Mouse (Mus musculus): Measurements from ENCODE around the gene Fbxl15. TPM values are rescaled to one million over a fixed set of nuclear protein-coding genes. Genes with fewer than 3 reads are reported as not detected.
A peak's percentile ranks its signal among the peaks of the same experiment; 100 is the strongest.

Gene Fbxl15
- polyA plus RNA-seq, 1 experiment: 3.9 TPM

DNA sequence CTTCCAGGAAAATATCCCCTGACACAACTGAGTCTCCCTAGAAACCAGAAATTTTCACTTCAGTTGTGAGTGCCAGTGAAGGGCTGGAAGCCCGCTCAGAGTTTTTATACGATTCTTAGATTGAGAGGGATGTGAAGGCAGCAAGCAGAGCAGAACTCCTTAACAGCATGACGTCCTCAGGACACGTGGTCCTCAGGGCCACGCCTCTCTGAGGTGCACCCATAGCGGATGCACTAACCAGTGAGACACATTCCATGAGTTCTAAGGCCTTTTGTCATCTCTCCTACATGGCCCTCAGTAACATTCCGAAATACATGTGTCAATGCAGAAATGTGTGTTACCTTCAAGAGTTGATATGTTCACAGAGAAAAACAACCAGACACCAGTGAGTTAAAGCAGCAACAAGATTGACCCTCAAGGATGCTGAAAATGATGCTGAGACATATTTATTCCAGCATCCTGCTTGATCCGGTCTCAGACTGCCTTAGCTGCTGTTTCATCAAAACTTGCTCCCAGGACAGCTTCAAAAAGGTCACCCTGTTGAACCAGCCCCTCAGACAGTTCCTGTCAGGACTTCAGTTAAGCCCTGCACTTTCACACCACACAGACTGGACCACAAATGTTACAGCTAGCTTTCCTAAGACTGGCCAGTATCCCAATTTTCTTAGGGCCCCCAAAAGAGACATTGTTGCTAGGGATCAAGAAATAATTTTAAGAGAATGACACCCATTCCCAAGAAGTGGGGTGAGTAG lies 27.5 kb upstream of the Fbxl15 start:
- H3K4me3 ChIP-seq (ENCODE audit: insufficient read depth, low read length): no peak overlapping the region
- H3K27ac ChIP-seq (ENCODE audit: insufficient read depth, low read length): no peak overlapping the region
- peaks cover 6% of the 10 kb centered on the region for H3K4me1 ChIP-seq (ENCODE audit: control insufficient read depth, insufficient read depth, low read length)
- TF ChIP-seq CTCF (IDR thresholded peaks at IDR 0.05; ENCODE audit: borderline replicate concordance, insufficient read depth, low read length): no peak
- TF ChIP-seq POLR2A (IDR thresholded peaks at IDR 0.05; ENCODE audit: low read depth, low read length): no peak

DNA sequence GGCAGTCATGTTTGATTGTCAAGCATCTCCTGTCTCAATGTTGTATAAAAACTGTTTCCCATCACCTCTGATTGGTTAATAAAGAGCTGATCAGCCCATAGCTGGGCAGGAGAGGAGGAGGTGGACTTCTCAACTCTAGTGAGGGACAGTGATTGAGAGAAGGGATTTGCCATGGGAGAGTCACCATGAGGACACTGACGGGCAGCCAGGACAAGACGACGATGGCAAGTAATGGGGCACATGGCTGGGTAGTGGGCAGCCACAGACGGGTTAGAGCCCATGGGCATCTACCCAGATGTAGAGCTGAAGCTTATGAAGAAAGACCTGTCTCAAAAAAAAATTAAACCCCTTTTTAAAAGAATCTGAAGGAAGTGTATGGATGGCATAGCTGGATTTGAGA lies 25.4 kb upstream of the Fbxl15 start:
- Histone ChIP-seq H3K4me1 (ENCODE audit: control insufficient read depth, insufficient read depth, low read length) (peaks cover 6% of the 10 kb centered on the region), H3K27ac (ENCODE audit: insufficient read depth, low read length) (no peak overlapping the region), H3K4me3 (ENCODE audit: insufficient read depth, low read length) (no peak overlapping the region)
- TF ChIP-seq POLR2A (IDR thresholded peaks at IDR 0.05; ENCODE audit: low read depth, low read length) (no peak), CTCF (IDR thresholded peaks at IDR 0.05; ENCODE audit: borderline replicate concordance, insufficient read depth, low read length) (no peak)

DNA sequence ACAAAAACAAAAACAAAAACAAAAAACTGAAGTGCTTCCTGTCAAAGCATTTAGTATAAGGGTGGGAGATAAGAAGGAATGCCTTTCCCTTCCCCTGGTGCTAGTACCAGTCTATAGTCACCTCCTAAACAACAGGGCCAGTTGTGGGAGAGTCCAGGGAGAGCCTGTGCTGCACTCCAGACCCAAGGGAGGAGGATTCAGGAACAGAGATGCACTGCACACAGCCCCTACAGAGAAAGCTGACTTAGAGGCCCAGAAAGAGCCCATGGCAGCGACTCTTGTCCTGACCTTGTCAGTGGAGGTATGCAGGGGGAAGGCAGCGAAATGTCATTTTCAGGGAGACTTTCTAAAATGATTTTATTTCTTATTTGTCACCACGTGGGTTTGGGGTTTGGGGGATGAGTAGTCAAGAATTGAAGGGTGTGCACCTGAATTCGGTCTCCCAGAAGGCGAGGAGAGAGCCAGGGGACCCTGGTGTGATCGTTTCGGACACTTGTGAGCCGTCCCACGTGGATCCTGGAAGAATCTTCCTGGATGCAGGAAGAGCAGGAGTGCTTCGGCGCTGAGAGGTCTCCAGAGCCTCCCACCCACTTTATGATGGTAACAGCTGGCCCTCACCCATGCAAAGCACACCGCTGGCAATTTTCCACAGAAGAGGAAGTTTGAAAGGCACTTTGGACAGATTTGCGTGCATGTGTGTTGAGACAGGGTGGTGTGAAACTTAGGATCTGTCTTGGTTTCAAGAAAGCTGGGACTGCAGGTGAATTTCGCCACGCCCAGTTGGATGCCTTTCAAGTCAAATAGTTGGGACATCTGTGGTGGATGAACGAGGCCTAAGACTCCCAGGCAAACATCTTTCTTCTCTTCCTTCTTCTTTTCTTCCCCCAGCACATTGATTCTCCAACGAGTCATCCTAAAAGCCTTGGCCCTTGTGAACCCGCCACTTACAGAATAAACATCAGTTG lies 24.5 kb upstream of the Fbxl15 start:
- TF ChIP-seq CTCF (IDR thresholded peaks at IDR 0.05; ENCODE audit: borderline replicate concordance, insufficient read depth, low read length) (no peak), POLR2A (IDR thresholded peaks at IDR 0.05; ENCODE audit: low read depth, low read length) (no peak)
- H3K27ac ChIP-seq (ENCODE audit: insufficient read depth, low read length): no peak overlapping the region
- peak overlapping the region; percentile 74 for H3K4me3 ChIP-seq (ENCODE audit: insufficient read depth, low read length)
- peaks cover 6% of the 10 kb centered on the region for H3K4me1 ChIP-seq (ENCODE audit: control insufficient read depth, insufficient read depth, low read length)

DNA sequence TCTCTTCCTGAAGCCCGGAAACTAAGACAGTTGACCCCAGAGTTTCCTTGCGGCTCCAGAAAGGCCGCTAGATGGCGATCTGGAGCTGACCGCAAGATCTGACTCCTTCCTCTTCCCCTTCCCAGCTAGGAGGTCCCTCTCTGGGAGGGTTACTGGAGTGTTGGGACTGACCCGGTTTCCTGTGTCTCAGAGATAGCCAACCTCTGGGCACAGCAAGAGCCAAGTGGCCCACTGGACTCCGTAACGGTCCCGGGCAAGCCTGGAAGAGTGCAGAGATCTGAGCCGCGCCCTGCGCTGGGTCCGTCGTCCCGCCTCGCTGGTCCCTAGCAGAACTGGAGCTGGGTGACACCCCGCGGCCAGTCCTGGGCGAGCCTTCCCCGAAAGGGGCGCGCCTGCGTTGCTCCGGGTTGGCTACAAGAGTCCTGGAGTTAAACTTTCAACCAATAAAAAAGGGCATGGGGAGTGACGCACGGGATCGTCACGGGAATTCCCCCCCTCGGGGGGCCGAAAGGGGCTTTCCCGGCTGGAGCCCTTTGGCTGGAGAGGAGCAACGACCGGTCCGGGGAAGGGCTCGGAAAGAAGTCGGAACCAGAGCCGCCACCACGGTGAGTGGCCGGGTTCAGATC lies 23.7 kb upstream of the Fbxl15 start, which contains the start of gene Nfkb2:
TSS of gene Nfkb2 (plus strand) at position 105 of the 626 bp plus-strand sequence.
- H3K27ac ChIP-seq (ENCODE audit: insufficient read depth, low read length): peak within 1 kb of the TSS; percentile 67
- peaks cover 6% of the 10 kb centered on the region for H3K4me1 ChIP-seq (ENCODE audit: control insufficient read depth, insufficient read depth, low read length)
- H3K4me3 ChIP-seq (ENCODE audit: insufficient read depth, low read length): peak within 1 kb of the TSS; percentile 74
- TF ChIP-seq POLR2A (IDR thresholded peaks at IDR 0.05; ENCODE audit: low read depth, low read length): peak; percentile 91
- peak; percentile 52; the same call in 1 of the 2 replicates for TF ChIP-seq CTCF (IDR thresholded peaks at IDR 0.05; ENCODE audit: borderline replicate concordance, insufficient read depth, low read length)

DNA sequence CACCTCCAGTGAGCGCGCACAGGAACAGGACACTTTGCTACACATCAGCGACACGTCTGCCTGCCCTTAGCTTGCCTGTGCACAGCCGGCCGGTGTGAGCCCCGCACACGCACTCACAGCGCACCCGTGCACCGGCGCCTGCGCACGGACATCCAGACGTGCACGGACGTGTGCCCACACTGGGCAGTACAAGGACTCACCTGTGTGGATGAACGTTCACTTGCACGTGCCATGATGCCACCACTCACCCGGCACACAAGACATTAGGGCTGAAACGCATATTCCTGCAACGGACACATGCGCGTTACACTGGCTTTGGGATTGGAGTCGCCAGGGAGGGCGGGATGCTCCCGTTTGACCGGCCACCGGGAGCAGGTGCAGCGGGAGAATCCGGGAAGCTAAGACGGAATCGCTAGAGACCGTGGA lies 23.1 kb upstream of the Fbxl15 start:
- Histone ChIP-seq H3K27ac (ENCODE audit: insufficient read depth, low read length) (peak overlapping the region; percentile 29), H3K4me1 (ENCODE audit: control insufficient read depth, insufficient read depth, low read length) (peaks cover 6% of the 10 kb centered on the region)

DNA sequence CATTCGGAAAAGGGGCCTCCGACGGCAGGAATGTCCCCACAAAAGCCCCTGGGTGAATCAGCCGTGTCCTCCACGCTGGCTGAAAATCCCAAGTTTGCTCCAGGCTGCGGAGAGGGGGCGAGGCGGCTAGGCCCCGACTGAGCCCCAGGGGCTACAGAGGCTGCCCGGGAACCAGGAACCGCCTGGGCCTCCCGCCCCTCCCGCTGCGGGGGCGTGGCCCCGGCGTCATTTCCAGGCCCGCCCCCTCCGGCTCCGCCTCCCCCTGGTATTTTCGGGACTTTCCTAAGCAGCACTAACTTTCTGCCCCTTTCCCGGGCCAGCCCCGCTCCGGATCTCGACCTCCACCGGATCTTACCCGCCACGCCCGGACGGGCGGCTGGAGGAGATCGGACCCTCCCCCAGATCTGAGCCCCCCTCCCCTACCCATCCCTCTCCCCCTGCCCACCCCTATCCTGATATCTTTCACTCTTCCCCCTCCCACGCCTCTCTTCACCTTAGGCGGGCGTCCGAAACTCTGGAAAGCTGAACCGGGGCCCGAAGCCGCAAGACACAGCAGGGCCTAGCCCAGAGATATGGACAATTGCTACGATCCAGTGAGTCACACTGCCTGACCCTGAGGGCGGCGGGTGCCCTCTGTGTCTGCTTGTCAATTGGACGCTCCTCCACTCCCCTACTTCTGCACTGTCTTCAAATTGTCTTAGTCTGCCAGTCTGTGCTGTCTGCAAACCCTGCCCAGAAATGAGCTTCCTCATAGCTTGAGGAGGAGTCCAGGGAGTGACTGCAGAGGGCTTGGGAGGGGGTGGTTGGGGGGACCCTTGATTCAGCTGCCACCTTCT lies 22.3 kb upstream of the Fbxl15 start:
- peak; percentile 78 for TF ChIP-seq POLR2A (IDR thresholded peaks at IDR 0.05; ENCODE audit: low read depth, low read length)
- no peak for TF ChIP-seq CTCF (IDR thresholded peaks at IDR 0.05; ENCODE audit: borderline replicate concordance, insufficient read depth, low read length)
- peaks cover 4% of the 10 kb centered on the region; the same call in 1 of the 2 replicates for H3K4me1 ChIP-seq (ENCODE audit: control insufficient read depth, insufficient read depth, low read length)
- H3K27ac ChIP-seq (ENCODE audit: insufficient read depth, low read length): peak overlapping the region; percentile 29
- H3K4me3 ChIP-seq (ENCODE audit: insufficient read depth, low read length): peak overlapping the region; percentile 74

More for the DNA sequence above, 23.1 kb upstream of the Fbxl15 start:
- TF ChIP-seq POLR2A (IDR thresholded peaks at IDR 0.05; ENCODE audit: low read depth, low read length): no peak; the same call in 1 of the 2 replicates
- TF ChIP-seq CTCF (IDR thresholded peaks at IDR 0.05; ENCODE audit: borderline replicate concordance, insufficient read depth, low read length): no peak
- peak overlapping the region; percentile 74 for H3K4me3 ChIP-seq (ENCODE audit: insufficient read depth, low read length)

DNA sequence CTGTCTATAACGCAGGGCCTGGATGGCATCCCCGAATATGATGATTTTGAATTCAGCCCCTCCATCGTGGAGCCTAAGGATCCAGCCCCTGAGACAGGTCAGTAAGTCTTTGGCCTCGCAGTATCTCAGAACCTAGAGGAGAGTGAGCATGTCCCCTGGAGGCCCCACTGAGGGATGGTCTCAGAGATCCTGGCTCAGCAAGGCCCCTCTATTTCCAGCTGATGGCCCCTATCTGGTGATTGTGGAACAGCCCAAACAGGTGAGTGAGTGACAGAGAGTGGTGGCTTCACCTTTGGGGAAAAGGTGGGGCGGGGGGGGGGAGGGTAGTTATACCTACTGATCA lies 21.7 kb upstream of the Fbxl15 start:
- Histone ChIP-seq H3K4me3 (ENCODE audit: insufficient read depth, low read length) (peak overlapping the region; percentile 74), H3K27ac (ENCODE audit: insufficient read depth, low read length) (0 out of 2 replicates have a peak overlapping the region, but pooled peaks have one; percentile 21), H3K4me1 (ENCODE audit: control insufficient read depth, insufficient read depth, low read length) (peaks cover 4% of the 10 kb centered on the region; the same call in 1 of the 2 replicates)
- no peak for TF ChIP-seq CTCF (IDR thresholded peaks at IDR 0.05; ENCODE audit: borderline replicate concordance, insufficient read depth, low read length)
- TF ChIP-seq POLR2A (IDR thresholded peaks at IDR 0.05; ENCODE audit: low read depth, low read length): no peak

DNA sequence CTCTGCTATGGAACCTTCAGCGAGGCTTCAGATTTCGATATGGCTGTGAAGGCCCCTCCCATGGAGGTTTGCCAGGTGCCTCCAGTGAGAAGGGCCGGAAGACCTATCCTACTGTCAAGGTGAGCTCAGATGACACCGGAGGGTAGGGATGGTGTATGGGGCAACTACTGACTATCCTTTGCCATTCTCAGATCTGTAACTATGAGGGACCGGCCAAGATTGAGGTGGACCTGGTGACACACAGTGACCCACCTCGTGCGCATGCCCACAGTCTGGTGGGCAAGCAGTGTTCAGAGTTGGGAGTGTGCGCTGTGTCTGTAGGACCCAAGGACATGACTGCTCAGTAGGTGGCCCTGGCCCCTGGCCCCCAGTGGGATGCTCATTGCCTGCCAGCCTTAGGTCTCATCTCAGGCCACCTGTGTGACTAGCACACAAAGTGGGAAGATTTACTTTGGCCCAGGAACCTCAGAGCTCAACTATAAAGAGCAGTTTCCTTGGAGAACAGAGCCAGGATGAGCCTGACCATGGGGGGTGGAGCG lies 21.2 kb upstream of the Fbxl15 start:
- TF ChIP-seq CTCF (IDR thresholded peaks at IDR 0.05; ENCODE audit: borderline replicate concordance, insufficient read depth, low read length) (no peak), POLR2A (IDR thresholded peaks at IDR 0.05; ENCODE audit: low read depth, low read length) (no peak)
- Histone ChIP-seq H3K27ac (ENCODE audit: insufficient read depth, low read length) (no peak overlapping the region), H3K4me3 (ENCODE audit: insufficient read depth, low read length) (no peak overlapping the region), H3K4me1 (ENCODE audit: control insufficient read depth, insufficient read depth, low read length) (peaks cover 4% of the 10 kb centered on the region; the same call in 1 of the 2 replicates)

Data from embryonic fibroblast, embryonic 13.5 days (primary cell).